Mouse (Mus musculus) fat pad, adult 2 months (tissue): ENCODE measurements around the gene Myo5c.
"Not testable (repeated sequence)": the region's sequence is repeated elsewhere in the genome, so short reads cannot be mapped to it uniquely, and the experiment has no call there.

ENCODE experiments used
- DNase-seq: peaks from one replicate; pipeline ENCODE4 v3.0.0-alpha.2; 2011; ENCODE audit warnings: low read depth, low spot score; ENCODE audit errors: extremely low read depth

Gene Myo5c

GRCm38 (mm10) chr9:75243730-75244406 lies 12.0 kb downstream of the Myo5c start:
- DNase-seq: peak; percentile 70

GRCm38 (mm10) chr9:75244527-75244926 lies 12.7 kb downstream of the Myo5c start:
- DNase-seq: no peak

- DNase-seq: no peak
These were observed 14.5 kb downstream of the Myo5c start for GRCm38 (mm10) chr9:75246080-75246930.

- DNase-seq: no peak
These were observed 16.1 kb downstream of the Myo5c start for GRCm38 (mm10) chr9:75247870-75248269.

- DNase-seq: no peak
These were observed 16.5 kb downstream of the Myo5c start for GRCm38 (mm10) chr9:75248359-75248758.

GRCm38 (mm10) chr9:75248874-75249273 lies 17.1 kb downstream of the Myo5c start:
- no peak for DNase-seq

GRCm38 (mm10) chr9:75253158-75253557 lies 21.3 kb downstream of the Myo5c start:
- DNase-seq: not testable (repeated sequence)

- no peak for DNase-seq
These were observed 21.9 kb downstream of the Myo5c start for GRCm38 (mm10) chr9:75253766-75254165.

- DNase-seq: no peak
These were observed 22.6 kb downstream of the Myo5c start for GRCm38 (mm10) chr9:75254196-75254955.

- no peak for DNase-seq
These were observed 24.2 kb downstream of the Myo5c start for GRCm38 (mm10) chr9:75255820-75256545.

GRCm38 (mm10) chr9:75258792-75259191 lies 27.0 kb downstream of the Myo5c start:
- DNase-seq: no peak

GRCm38 (mm10) chr9:75259656-75260055 lies 27.8 kb downstream of the Myo5c start:
- no peak for DNase-seq

- no peak for DNase-seq
These were observed 29.6 kb downstream of the Myo5c start for GRCm38 (mm10) chr9:75261332-75261872.

- no peak for DNase-seq
These were observed 30.5 kb downstream of the Myo5c start for GRCm38 (mm10) chr9:75262235-75262826.

- no peak for DNase-seq
These were observed 32.3 kb downstream of the Myo5c start for GRCm38 (mm10) chr9:75264008-75264718.

- DNase-seq: no peak
These were observed 35.3 kb downstream of the Myo5c start for GRCm38 (mm10) chr9:75267147-75267546.

GRCm38 (mm10) chr9:75270382-75270781 lies 38.6 kb downstream of the Myo5c start:
- no peak for DNase-seq

- no peak for DNase-seq
These were observed 39.7 kb downstream of the Myo5c start for GRCm38 (mm10) chr9:75271539-75271938.

- no peak for DNase-seq
These were observed 41.8 kb downstream of the Myo5c start for GRCm38 (mm10) chr9:75273646-75274045.

- DNase-seq: peak; percentile 18
These were observed 42.7 kb downstream of the Myo5c start for GRCm38 (mm10) chr9:75274486-75274885.
